In the genomic region with DNA sequence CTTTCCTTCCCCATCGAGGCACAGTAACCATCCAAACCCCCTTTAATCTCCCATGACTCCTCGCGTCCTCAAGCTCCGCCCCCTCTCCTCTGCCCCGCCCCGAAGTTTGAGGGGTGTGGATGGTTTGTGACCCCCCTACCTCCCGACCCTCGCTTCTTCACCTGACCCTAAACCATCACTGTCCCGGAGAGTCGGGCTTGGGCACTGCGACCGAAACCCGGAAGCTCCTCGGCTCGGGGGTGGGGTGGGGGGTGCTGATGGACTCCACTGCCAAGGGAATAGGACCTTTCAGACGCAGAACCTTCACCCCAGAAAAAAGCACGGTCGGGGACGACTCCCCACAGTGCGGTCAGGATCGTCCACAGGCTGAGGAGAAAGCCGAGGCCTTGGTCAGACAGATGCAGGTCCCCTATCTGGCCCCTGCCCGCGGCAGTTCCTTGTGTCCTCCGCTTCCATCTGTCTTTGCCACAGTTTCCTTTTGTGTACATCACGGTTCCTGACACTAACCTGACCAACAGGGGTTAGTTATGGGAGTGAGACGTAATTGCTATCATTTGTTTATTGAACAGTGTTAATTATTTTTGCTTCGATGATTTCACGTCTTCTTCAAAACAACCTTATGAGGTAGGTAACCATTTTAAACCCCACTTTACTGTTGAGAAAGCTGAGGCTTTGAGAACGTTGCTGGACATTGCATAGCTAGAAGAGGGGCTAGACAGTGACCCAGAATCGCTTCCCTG, we compare ENCODE assay signal across 8 mouse cellular contexts. TPM values are rescaled to one million over a fixed set of nuclear protein-coding genes. Genes with fewer than 3 reads are reported as not detected.
DNase-seq lines count a peak whose midpoint lies in the region; ATAC-seq lines count a peak whose summit lies in the region.

No protein-coding gene starts in this region.

- no peaks in the 10 kb centered on the region for H3K27me3 ChIP-seq in heart, embryonic 14.5 days (ENCODE audit: control insufficient read depth, insufficient read depth, low read length)
- H3K27me3 ChIP-seq in erythroblast, embryonic 14.5 days (ENCODE audit: control insufficient read depth) = no peaks in the 10 kb centered on the region
- H3K27me3 ChIP-seq in limb, embryonic 11.5 days (ENCODE audit: control insufficient read depth, insufficient read depth, low read length) = no peaks in the 10 kb centered on the region
- no peaks in the 10 kb centered on the region for H3K27me3 ChIP-seq in neural tube, embryonic 14.5 days (ENCODE audit: control insufficient read depth, insufficient read depth, low read length)

- H3K36me3 ChIP-seq in heart, embryonic 14.5 days (ENCODE audit: control insufficient read depth, insufficient read depth, low read length) = peaks cover 33% of the 10 kb centered on the region
- H3K36me3 ChIP-seq in ES-E14 (ENCODE audit: control insufficient read depth, insufficient read depth, low read length, poor library complexity, severe bottlenecking) = peaks cover 12% of the 10 kb centered on the region
- peaks cover 42% of the 10 kb centered on the region for H3K36me3 ChIP-seq in erythroblast, embryonic 14.5 days (ENCODE audit: control insufficient read depth)
- peaks cover 8% of the 10 kb centered on the region; the same call in 1 of the 2 replicates for H3K36me3 ChIP-seq in limb, embryonic 11.5 days (ENCODE audit: control insufficient read depth, insufficient read depth, low read length)
- H3K36me3 ChIP-seq in neural tube, embryonic 14.5 days (ENCODE audit: control insufficient read depth, insufficient read depth, low read length) = peaks cover 12% of the 10 kb centered on the region; the same call in 1 of the 2 replicates

- in situ Hi-C loops in ES-E14 (cut with MboI; ENCODE audit: low sequenced_read_pairs in 2 of 2, unreplicated experiment in 2 of 2) = no loop called here

- peak overlapping the region; percentile 77 for H3K4me2 ChIP-seq in heart, embryonic 14.5 days (ENCODE audit: low read length)
- H3K4me2 ChIP-seq in limb, embryonic 11.5 days (ENCODE audit: low read depth, severe bottlenecking) = peak overlapping the region; percentile 88
- H3K4me2 ChIP-seq in neural tube, embryonic 14.5 days (ENCODE audit: low read depth, low read length) = peak overlapping the region; percentile 75

- no peak for DNase-seq in heart, postnatal 25 days (ENCODE audit: low spot score)
- no peak for DNase-seq in ES-E14 (ENCODE audit: low read depth, low spot score)
- no peak for DNase-seq in limb, embryonic 11.5 days (ENCODE audit: low spot score)
- DNase-seq in right cerebral cortex, postnatal 10 days (ENCODE audit: low spot score in 2 of 2) = no peak
- no peak for DNase-seq in spleen, postnatal 10 days (ENCODE audit: low spot score in 2 of 2)

- H3K4me1 ChIP-seq in heart, embryonic 14.5 days (ENCODE audit: control insufficient read depth in 2 of 2, insufficient read depth in 2 of 2, low read length in 2 of 2) = peaks cover 0 to 12% of the 10 kb centered on the region in 2 experiments; a peak in 2 of 4 replicates
- H3K4me1 ChIP-seq in ES-E14 (ENCODE audit: control insufficient read depth in 2 of 2, insufficient read depth in 2 of 2, low read length in 2 of 2, poor library complexity in 1 of 2) = peaks cover 2 to 8% of the 10 kb centered on the region in 2 experiments; a peak in 1 of 4 replicates
- peaks cover 55% of the 10 kb centered on the region for H3K4me1 ChIP-seq in erythroblast, embryonic 14.5 days (ENCODE audit: control insufficient read depth)
- H3K4me1 ChIP-seq in limb, embryonic 11.5 days (ENCODE audit: control insufficient read depth, insufficient read depth, low read length) = peaks cover 6% of the 10 kb centered on the region; the same call in 1 of the 2 replicates
- peaks cover 11% of the 10 kb centered on the region for H3K4me1 ChIP-seq in neural tube, embryonic 14.5 days (ENCODE audit: control insufficient read depth, insufficient read depth, low read length)

- H3K4me3 ChIP-seq in heart, embryonic 14.5 days (ENCODE audit: control insufficient read depth in 1 of 2, insufficient read depth in 1 of 2, low read depth in 1 of 2, low read length in 2 of 2) = peak overlapping the region; percentile 83 to 84
- H3K4me3 ChIP-seq in ES-E14 (ENCODE audit: insufficient read depth in 1 of 2, low read depth in 1 of 2, low read length in 2 of 2, poor library complexity in 1 of 2, severe bottlenecking in 1 of 2) = peak overlapping the region; percentile 73 to 82
- peak overlapping the region; percentile 99 for H3K4me3 ChIP-seq in erythroblast, embryonic 14.5 days (replicated peaks)
- peak overlapping the region; percentile 75 for H3K4me3 ChIP-seq in limb, embryonic 11.5 days (ENCODE audit: low read depth, low read length)
- peak overlapping the region; percentile 71 for H3K4me3 ChIP-seq in neural tube, embryonic 14.5 days (ENCODE audit: low read depth, low read length)

- peak overlapping the region; percentile 85 for H3K9ac ChIP-seq in heart, embryonic 14.5 days (ENCODE audit: low read length)
- H3K9ac ChIP-seq in ES-E14 (ENCODE audit: insufficient read depth, low read depth, low read length, poor library complexity, severe bottlenecking) = peak overlapping the region; percentile 68
- H3K9ac ChIP-seq in limb, embryonic 11.5 days (ENCODE audit: low read length) = peak overlapping the region; percentile 78
- H3K9ac ChIP-seq in neural tube, embryonic 14.5 days (replicated peaks; ENCODE audit: low read depth, low read length) = peak overlapping the region; percentile 83

- H3K27ac ChIP-seq in heart, embryonic 14.5 days (replicated peaks in 1 of 2; ENCODE audit: control insufficient read depth in 1 of 2, insufficient read depth in 1 of 2, low read depth in 2 of 2, low read length in 2 of 2) = peak overlapping the region; percentile 75 to 83
- peak overlapping the region; percentile 41 for H3K27ac ChIP-seq in ES-E14 (ENCODE audit: insufficient read depth, low read depth, low read length, poor library complexity, severe bottlenecking)
- 0 out of 2 replicates have a peak overlapping the region, but pooled peaks have one; percentile 56 for H3K27ac ChIP-seq in limb, embryonic 11.5 days (replicated peaks; ENCODE audit: low read depth, low read length)
- peak overlapping the region; percentile 80 for H3K27ac ChIP-seq in neural tube, embryonic 14.5 days (ENCODE audit: low read depth, low read length)

- peak; percentile 75 for ATAC-seq in heart, embryonic 14.5 days (ENCODE audit: insufficient number of reproducible peaks, insufficient read depth, low FRiP score, low read depth)
- peak; percentile 77 for ATAC-seq in limb, embryonic 11.5 days (ENCODE audit: insufficient number of reproducible peaks, low FRiP score, low TSS enrichment, low read depth)
- ATAC-seq in neural tube, embryonic 14.5 days (ENCODE audit: low read depth) = peak; percentile 75

- WGBS in heart, embryonic 14.5 days = 3% methylated on average over 31 of the region's 31 CpGs
- 5% methylated on average over 31 of the region's 31 CpGs for WGBS in limb, embryonic 11.5 days
- 5% methylated on average over 29 of the region's 31 CpGs for WGBS in neural tube, embryonic 14.5 days

- intact Hi-C loops in heart, postnatal 25 days (cut with DNase I) = no loop called here

- no peaks in the 10 kb centered on the region for H3K9me3 ChIP-seq in heart, embryonic 14.5 days (ENCODE audit: control insufficient read depth, low read length)
- no peaks in the 10 kb centered on the region for H3K9me3 ChIP-seq in ES-E14 (ENCODE audit: control insufficient read depth, insufficient read depth, low read depth, low read length)
- H3K9me3 ChIP-seq in erythroblast, embryonic 14.5 days (ENCODE audit: control insufficient read depth, low read length) = no peaks in the 10 kb centered on the region
- H3K9me3 ChIP-seq in limb, embryonic 11.5 days (ENCODE audit: control insufficient read depth, low read length) = no peaks in the 10 kb centered on the region
- H3K9me3 ChIP-seq in neural tube, embryonic 14.5 days (ENCODE audit: control insufficient read depth, low read length) = no peaks in the 10 kb centered on the region

RNA-seq across cellular contexts. Expression of gene Tmub2, which starts 0.5 kb away (rescaled TPM):
- 39.1 and 46.5 TPM in 2 replicates for polyA plus RNA-seq in heart, embryonic 14.5 days (2014; fragmentation: Nextera tagmentation; extraction: Ambion mirVana)
- 10 to 100 TPM; 20.7 to 23.3 TPM for total RNA-seq in heart, postnatal 25 days (2021)
- 33.0 and 37.2 TPM in 2 replicates for total RNA-seq in ES-E14 (2012; rRNA removed)
- polyA plus RNA-seq in erythroblast, embryonic 14.5 days (2012) = 8.1 and 8.9 TPM in 2 replicates
- polyA plus RNA-seq in limb, embryonic 11.5 days (2014; fragmentation: Nextera tagmentation; extraction: Ambion mirVana) = 46.7 and 51.5 TPM in 2 replicates
- 86.9 and 88.6 TPM in 2 replicates for polyA plus RNA-seq in neural tube, embryonic 14.5 days (2014; fragmentation: Nextera tagmentation; extraction: Ambion mirVana)

RNA-seq across cellular contexts. Expression of gene Atxn7l3, which starts 11.2 kb away (rescaled TPM):
- 7.0 and 10.6 TPM in 2 replicates for polyA plus RNA-seq in heart, embryonic 14.5 days (2014; fragmentation: Nextera tagmentation; extraction: Ambion mirVana)
- 10 to 100 TPM; 21.1 to 21.7 TPM for total RNA-seq in heart, postnatal 25 days (2021)
- total RNA-seq in ES-E14 (2012; rRNA removed) = 55.4 and 60.4 TPM in 2 replicates
- polyA plus RNA-seq in erythroblast, embryonic 14.5 days (2012) = 4.5 and 6.0 TPM in 2 replicates
- polyA plus RNA-seq in limb, embryonic 11.5 days (2014; fragmentation: Nextera tagmentation; extraction: Ambion mirVana) = 20.0 and 22.1 TPM in 2 replicates
- 36.5 and 36.7 TPM in 2 replicates for polyA plus RNA-seq in neural tube, embryonic 14.5 days (2014; fragmentation: Nextera tagmentation; extraction: Ambion mirVana)

RNA-seq across cellular contexts. Expression of gene Asb16, which starts 16.7 kb away (rescaled TPM):
- polyA plus RNA-seq in heart, embryonic 14.5 days (2014; fragmentation: Nextera tagmentation; extraction: Ambion mirVana) = 0.09 and 0.11 TPM in 2 replicates
- total RNA-seq in heart, postnatal 25 days (2021) = under 1 TPM; 0.61 to 0.68 TPM
- total RNA-seq in ES-E14 (2012; rRNA removed) = 0.98 and 1.0 TPM in 2 replicates
- polyA plus RNA-seq in erythroblast, embryonic 14.5 days (2012) = 0.01 and 0.02 TPM in 2 replicates
- polyA plus RNA-seq in limb, embryonic 11.5 days (2014; fragmentation: Nextera tagmentation; extraction: Ambion mirVana) = 0.13 and 0.33 TPM in 2 replicates
- 0.12 and 0.23 TPM in 2 replicates for polyA plus RNA-seq in neural tube, embryonic 14.5 days (2014; fragmentation: Nextera tagmentation; extraction: Ambion mirVana)

RNA-seq across cellular contexts. Expression of gene Ubtf, which starts 34.3 kb away (rescaled TPM):
- polyA plus RNA-seq in heart, embryonic 14.5 days (2014; fragmentation: Nextera tagmentation; extraction: Ambion mirVana) = 50.2 and 53.6 TPM in 2 replicates
- 10 to 100 TPM; 56.7 to 57.3 TPM for total RNA-seq in heart, postnatal 25 days (2021)
- 138 and 155 TPM in 2 replicates for total RNA-seq in ES-E14 (2012; rRNA removed)
- 10.3 and 12.3 TPM in 2 replicates for polyA plus RNA-seq in erythroblast, embryonic 14.5 days (2012)
- polyA plus RNA-seq in limb, embryonic 11.5 days (2014; fragmentation: Nextera tagmentation; extraction: Ambion mirVana) = 87.0 and 91.4 TPM in 2 replicates
- polyA plus RNA-seq in neural tube, embryonic 14.5 days (2014; fragmentation: Nextera tagmentation; extraction: Ambion mirVana) = 70.3 and 81.9 TPM in 2 replicates

RNA-seq across cellular contexts. Expression of gene BC030867, which starts 36.6 kb away (rescaled TPM):
- polyA plus RNA-seq in heart, embryonic 14.5 days (2014; fragmentation: Nextera tagmentation; extraction: Ambion mirVana) = 8.7 and 10.3 TPM in 2 replicates
- total RNA-seq in heart, postnatal 25 days (2021) = under 1 TPM; 0.10 to 0.39 TPM
- total RNA-seq in ES-E14 (2012; rRNA removed) = 17.3 and 17.8 TPM in 2 replicates
- 0.50 and 1.6 TPM in 2 replicates for polyA plus RNA-seq in erythroblast, embryonic 14.5 days (2012)
- 26.9 and 27.8 TPM in 2 replicates for polyA plus RNA-seq in limb, embryonic 11.5 days (2014; fragmentation: Nextera tagmentation; extraction: Ambion mirVana)
- 1.4 and 1.5 TPM in 2 replicates for polyA plus RNA-seq in neural tube, embryonic 14.5 days (2014; fragmentation: Nextera tagmentation; extraction: Ambion mirVana)
